Mouse (Mus musculus) testis, adult 2 months (tissue): ENCODE results near the gene Pcdh7.

ENCODE experiments used
- CTCF ChIP-seq: fragments of 200-500 bp; IDR thresholded peaks from 2 replicates; pipeline ENCODE4 v1.5.1; 2012; ENCODE audit warnings: low read depth, mild to moderate bottlenecking, inconsistent platforms, low read length, moderate library complexity; ENCODE audit not compliant: control insufficient read depth, insufficient read depth, insufficient replicate concordance
- POLR2A ChIP-seq: fragments of 200-500 bp; IDR thresholded peaks from 2 replicates; pipeline ENCODE4 v1.6.1; 2012; ENCODE audit warnings: low read depth, mild to moderate bottlenecking, inconsistent platforms, low read length, moderate library complexity; ENCODE audit not compliant: control insufficient read depth

- TF ChIP-seq CTCF, result no peak
- TF ChIP-seq POLR2A, result no peak
Measured at GRCm38 (mm10) chr5:57819788-57820187, 102.0 kb downstream of the Pcdh7 start.
